Mouse (Mus musculus) midbrain, postnatal 0 days (tissue): ENCODE data around the gene Efna5. TPM values are rescaled to one million over a fixed set of nuclear protein-coding genes. Genes with fewer than 3 reads are reported as not detected.
A peak's percentile ranks its signal among the peaks of the same experiment; 100 is the strongest.

ENCODE experiments used
- ATAC-seq: fragments of 200-750 bp; cut with Nextera tagmentation; 2 replicates; pipeline ENCODE4 v1.8.0; 2017; ENCODE audit warnings: moderate number of reproducible peaks, mild to moderate bottlenecking, moderate TSS enrichment, moderate library complexity; ENCODE audit not compliant: low FRiP score
- DNase-seq: peaks from one replicate; pipeline ENCODE4 v3.0.0-alpha.2; 2015; ENCODE audit warnings: low spot score
- H3K27ac ChIP-seq: fragments of 300-500 bp; sonication (generic); 2 replicates; pipeline ENCODE4 v1.5.1; 2014; ENCODE audit warnings: low read depth, mild to moderate bottlenecking, low read length, mixed read lengths
- H3K27me3 ChIP-seq: fragments of 300-500 bp; sonication (generic); 2 replicates; pipeline ENCODE4 v1.6.1; 2014; ENCODE audit warnings: low read length, control low read depth, mixed read lengths; ENCODE audit not compliant: insufficient read depth
- H3K36me3 ChIP-seq: fragments of 300-500 bp; sonication (generic); 2 replicates; pipeline ENCODE4 v1.6.1; 2014; ENCODE audit warnings: low read length, control low read depth, mixed read lengths; ENCODE audit not compliant: insufficient read depth
- H3K4me1 ChIP-seq: fragments of 300-500 bp; sonication (generic); 2 replicates; pipeline ENCODE4 v1.6.1; 2014; ENCODE audit warnings: mild to moderate bottlenecking, control low read depth, antibody characterized with exemption, low read length, mixed read lengths; ENCODE audit not compliant: insufficient read depth
- H3K4me2 ChIP-seq: fragments of 300-500 bp; sonication (generic); 2 replicates; pipeline ENCODE4 v1.6.1; 2014; ENCODE audit warnings: low read depth, mild to moderate bottlenecking, low read length, mixed read lengths; ENCODE audit not compliant: poor library complexity, severe bottlenecking
- H3K4me3 ChIP-seq: fragments of 300-500 bp; sonication (generic); 2 replicates; pipeline ENCODE4 v1.5.1; 2014; ENCODE audit warnings: low read depth, mild to moderate bottlenecking, low read length, moderate library complexity
- H3K9ac ChIP-seq: fragments of 300-500 bp; sonication (generic); replicated peaks from 2 replicates; pipeline ENCODE4 v1.6.1; 2014; ENCODE audit warnings: mild to moderate bottlenecking, low read length, moderate library complexity, mixed read lengths; ENCODE audit not compliant: poor library complexity, severe bottlenecking
- H3K9me3 ChIP-seq: fragments of 300-500 bp; sonication (generic); 2 replicates; pipeline ENCODE4 v1.6.1; 2016; ENCODE audit warnings: low read length, control low read depth
- CTCF ChIP-seq: IDR thresholded peaks from 2 replicates; pipeline ENCODE4 v1.5.1; 2016; ENCODE audit warnings: antibody characterized with exemption, mild to moderate bottlenecking
- WGBS: fragments of 180-500 bp; shearing (Covaris S2); extraction: QIAGEN DNeasy Blood & Tissue Kit; methylation state at CpG from one replicate; pipeline ENCODE4 v1.1.7; 2014; 5-methylcytosine and 5-hydroxymethylcytosine counted together
- polyA plus RNA-seq: library from polyadenylated mRNA; unstranded; fragments of >200 nt; fragmentation: Nextera tagmentation; extraction: Ambion mirVana; gene quantifications from 2 replicates; pipeline ENCODE4 v1.2.1, GENCODE M21; 2015
- total RNA-seq: library from RNA; depleted of rRNA; stranded (reverse); fragments of >200 nt; gene quantifications from 2 replicates; pipeline ENCODE4 v1.2.3, GENCODE M21; 2014

Gene Efna5
- total and polyA plus RNA-seq, 2 experiments from 2014 or later: 11.1 to 59.5 TPM

GRCm38 (mm10) chr17:62652451-62652850, 228.7 kb downstream of the Efna5 start:
- no peak overlapping the region for H3K27ac ChIP-seq
- H3K27me3 ChIP-seq: no peaks in the 10 kb centered on the region
- TF ChIP-seq CTCF: no peak
- no peak overlapping the region for H3K4me3 ChIP-seq
- H3K36me3 ChIP-seq: no peaks in the 10 kb centered on the region
- H3K4me1 ChIP-seq: no peaks in the 10 kb centered on the region
- 81% methylated on average over 6 of the region's 6 CpGs for WGBS
- H3K4me2 ChIP-seq: no peak overlapping the region
- ATAC-seq (no peak), DNase-seq (peak; percentile 33)
- H3K9me3 ChIP-seq: no peaks in the 10 kb centered on the region
- H3K9ac ChIP-seq: no peak overlapping the region

GRCm38 (mm10) chr17:62651696-62652095, 229.4 kb downstream of the Efna5 start:
- no peak for TF ChIP-seq CTCF
- H3K27ac ChIP-seq: no peak overlapping the region
- H3K4me3 ChIP-seq: no peak overlapping the region
- no peaks in the 10 kb centered on the region for H3K4me1 ChIP-seq
- H3K9ac ChIP-seq: no peak overlapping the region
- WGBS: 83% methylated on average over 8 of the region's 8 CpGs
- no peaks in the 10 kb centered on the region for H3K27me3 ChIP-seq
- H3K4me2 ChIP-seq: no peak overlapping the region
- H3K36me3 ChIP-seq: no peaks in the 10 kb centered on the region
- no peak for DNase-seq
- no peaks in the 10 kb centered on the region for H3K9me3 ChIP-seq
- no peak for ATAC-seq

DNA sequence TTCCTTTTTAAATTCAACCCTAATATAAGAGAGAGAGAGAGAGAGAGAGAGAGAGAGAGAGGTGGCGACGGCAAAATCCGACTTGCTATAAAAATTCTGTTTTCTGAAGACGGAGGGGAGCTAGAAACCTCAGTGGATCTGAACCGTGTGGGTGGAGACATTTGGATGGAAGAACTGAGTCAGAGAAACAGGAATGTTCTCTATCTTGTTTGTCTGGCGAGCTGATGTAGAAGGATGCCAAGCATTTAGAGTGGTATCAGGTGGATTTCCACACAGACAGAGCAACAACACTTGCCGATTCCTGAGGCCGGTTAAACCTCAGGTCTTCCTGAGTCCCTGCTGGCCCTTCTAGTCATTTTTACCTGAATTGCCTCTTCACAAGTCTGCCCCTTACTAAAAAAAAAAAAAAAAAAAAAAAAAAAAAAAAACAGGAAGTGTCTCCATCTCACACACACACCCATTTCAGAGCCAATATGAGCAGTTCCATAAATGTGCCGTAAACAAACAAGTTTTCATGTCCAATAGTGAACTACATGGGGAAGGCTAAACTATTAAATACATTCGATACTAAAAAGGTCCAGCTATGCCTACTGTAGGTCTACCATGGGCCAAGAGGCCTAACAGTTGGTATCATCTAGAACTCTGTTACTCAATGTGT, 231.7 kb downstream of the Efna5 start:
- H3K36me3 ChIP-seq: no peaks in the 10 kb centered on the region
- TF ChIP-seq CTCF: no peak
- H3K9me3 ChIP-seq: no peaks in the 10 kb centered on the region
- H3K27ac ChIP-seq: no peak overlapping the region
- ATAC-seq: no peak
- H3K4me3 ChIP-seq: no peak overlapping the region
- H3K4me2 ChIP-seq: no peak overlapping the region
- 95% methylated on average over 10 of the region's 10 CpGs for WGBS
- no peak for DNase-seq
- H3K9ac ChIP-seq: no peak overlapping the region
- H3K27me3 ChIP-seq: no peaks in the 10 kb centered on the region
- no peaks in the 10 kb centered on the region for H3K4me1 ChIP-seq

GRCm38 (mm10) chr17:62646836-62647235, 234.3 kb downstream of the Efna5 start:
- H3K4me3 ChIP-seq: no peak overlapping the region
- TF ChIP-seq CTCF: no peak
- no peak overlapping the region for H3K27ac ChIP-seq
- no peak overlapping the region for H3K9ac ChIP-seq
- H3K4me1 ChIP-seq: no peaks in the 10 kb centered on the region
- no peaks in the 10 kb centered on the region for H3K36me3 ChIP-seq
- H3K4me2 ChIP-seq: no peak overlapping the region
- DNase-seq (no peak), ATAC-seq (no peak)
- 87% methylated on average over 8 of the region's 8 CpGs for WGBS
- H3K9me3 ChIP-seq: no peaks in the 10 kb centered on the region
- H3K27me3 ChIP-seq: no peaks in the 10 kb centered on the region

DNA sequence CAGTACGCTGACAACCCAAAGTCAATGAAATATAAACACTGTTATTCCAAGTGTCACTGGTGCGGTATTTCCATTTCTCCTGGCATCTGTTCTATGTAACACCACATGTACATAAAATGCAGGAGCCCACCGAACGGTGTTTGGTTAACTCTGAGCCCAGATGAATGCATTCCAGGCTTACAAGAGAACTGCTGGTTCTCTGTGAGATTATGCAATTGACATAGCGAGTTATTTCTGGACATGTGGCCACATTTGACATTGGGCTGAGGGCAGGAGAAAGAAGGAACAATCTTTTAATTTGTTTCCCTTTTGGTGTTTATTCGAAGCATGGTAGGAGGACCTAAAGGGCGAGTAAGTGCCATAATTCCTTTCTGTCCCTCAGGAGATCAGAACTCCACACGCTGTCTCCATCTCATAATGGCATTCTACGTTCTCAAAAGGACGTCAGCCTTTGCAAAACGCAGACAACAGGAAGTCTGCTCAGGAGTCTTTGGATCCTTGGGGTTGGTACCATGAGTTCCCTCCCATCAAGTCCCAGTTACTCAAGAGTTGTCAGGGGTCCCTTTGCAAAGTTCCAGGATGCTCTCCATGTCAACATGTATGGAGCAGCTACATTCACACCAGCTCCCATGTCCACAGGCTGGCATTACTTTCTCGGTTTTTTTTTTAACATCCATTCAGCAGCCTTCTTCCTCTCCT, 238.5 kb downstream of the Efna5 start:
- H3K36me3 ChIP-seq: no peaks in the 10 kb centered on the region
- DNase-seq (no peak), ATAC-seq (no peak)
- no peak for TF ChIP-seq CTCF
- no peak overlapping the region for H3K4me3 ChIP-seq
- no peaks in the 10 kb centered on the region for H3K4me1 ChIP-seq
- H3K4me2 ChIP-seq: no peak overlapping the region
- H3K27me3 ChIP-seq: no peaks in the 10 kb centered on the region
- no peaks in the 10 kb centered on the region for H3K9me3 ChIP-seq
- no peak overlapping the region for H3K9ac ChIP-seq
- WGBS: 82% methylated on average over 12 of the region's 12 CpGs
- no peak overlapping the region for H3K27ac ChIP-seq

- Histone ChIP-seq H3K4me3 (no peak overlapping the region), H3K27me3 (no peaks in the 10 kb centered on the region), H3K4me2 (no peak overlapping the region), H3K9me3 (no peaks in the 10 kb centered on the region), H3K36me3 (no peaks in the 10 kb centered on the region), H3K27ac (no peak overlapping the region), H3K4me1 (no peaks in the 10 kb centered on the region), H3K9ac (no peak overlapping the region)
- TF ChIP-seq CTCF: no peak
- ATAC-seq: no peak
- WGBS: 79% methylated on average over 6 of the region's 6 CpGs
- no peak for DNase-seq
Observed at GRCm38 (mm10) chr17:62640654-62641053, 240.5 kb downstream of the Efna5 start.
